Mouse (Mus musculus) limb, embryonic 10.5 days (tissue): ENCODE measurements at regions not wholly inside any gene's neighbourhood (a gene's known extent, or its start where the extent isn't known, plus 50 kb on each side); places are given as distances from the start of the nearest gene placed in this dataset.

Experiments used
- DNase-seq: peaks from one replicate; pipeline ENCODE4 v3.0.0-alpha.2; 2017; ENCODE audit warnings: low spot score
- H3K27ac ChIP-seq: fragments of 300-500 bp; sonication (generic); 2 replicates; pipeline ENCODE4 v1.5.1; 2016; ENCODE audit warnings: mild to moderate bottlenecking
- H3K27me3 ChIP-seq: fragments of 300-500 bp; sonication (generic); 2 replicates; pipeline ENCODE4 v1.6.1; 2016; ENCODE audit warnings: low read depth, mild to moderate bottlenecking; ENCODE audit not compliant: poor library complexity, severe bottlenecking
- H3K36me3 ChIP-seq: fragments of 300-500 bp; sonication (generic); 2 replicates; pipeline ENCODE4 v1.6.1; 2016; ENCODE audit warnings: mild to moderate bottlenecking, moderate library complexity
- H3K4me1 ChIP-seq: fragments of 300-500 bp; sonication (generic); 2 replicates; pipeline ENCODE4 v1.6.1; 2016
- H3K4me3 ChIP-seq: fragments of 300-500 bp; sonication (generic); 2 replicates; pipeline ENCODE4 v1.5.1; 2016; ENCODE audit warnings: mild to moderate bottlenecking, moderate library complexity
- H3K9me3 ChIP-seq: fragments of 300-500 bp; sonication (generic); replicated peaks from 2 replicates; pipeline ENCODE4 v1.6.1; 2016; ENCODE audit warnings: mild to moderate bottlenecking
- WGBS: fragments of 180-500 bp; shearing (Covaris S2); methylation state at CpG from one replicate; pipeline ENCODE4 v1.1.7; 2016; 5-methylcytosine and 5-hydroxymethylcytosine counted together

DNA sequence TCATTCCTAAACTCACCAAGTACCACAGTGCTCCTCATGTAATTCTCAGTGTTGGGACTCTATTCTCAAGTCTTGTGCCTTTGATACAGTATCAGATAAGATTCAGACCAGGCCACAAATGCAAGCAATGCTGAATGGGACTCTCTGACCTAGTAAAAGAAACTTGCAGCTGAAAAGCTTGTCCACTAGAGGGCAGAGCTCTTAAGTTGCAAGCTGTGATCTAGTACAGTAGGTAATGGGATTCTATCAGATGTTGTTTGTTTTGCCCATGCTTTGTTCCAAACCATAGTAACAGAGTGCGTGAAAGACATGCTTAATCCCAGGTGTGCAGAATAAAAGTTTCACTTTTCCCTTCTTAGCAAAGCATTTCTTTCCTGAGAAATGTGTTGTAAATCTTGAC lies 383.2 kb upstream of the Chrm2 start:
- no peaks in the 10 kb centered on the region for H3K27me3 ChIP-seq
- no peak overlapping the region for H3K4me3 ChIP-seq
- H3K9me3 ChIP-seq: no peaks in the 10 kb centered on the region
- DNase-seq: no peak
- no peaks in the 10 kb centered on the region for H3K4me1 ChIP-seq
- no peaks in the 10 kb centered on the region for H3K36me3 ChIP-seq
- H3K27ac ChIP-seq: no peak overlapping the region
- WGBS: 59% methylated on average over 1 of the region's 1 CpGs

DNA sequence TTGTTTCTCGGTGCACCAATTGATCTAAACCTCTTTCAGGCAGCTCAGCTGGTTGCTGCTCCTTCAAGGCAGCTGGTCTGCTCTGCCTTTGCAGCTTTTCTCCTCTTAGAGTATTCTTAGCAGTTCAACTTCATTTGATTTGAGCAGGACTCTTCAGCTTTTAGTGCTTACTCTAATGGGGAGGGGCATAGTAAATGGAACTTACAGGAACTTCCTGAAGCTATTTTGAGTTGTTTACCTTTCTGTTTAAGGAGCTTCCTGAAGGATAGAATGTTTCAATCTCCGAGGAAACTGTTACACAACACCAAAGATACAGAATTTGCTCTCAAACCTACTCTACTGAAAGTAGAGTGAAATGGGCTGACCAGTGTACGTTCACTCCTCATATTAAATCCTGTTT lies 385.8 kb upstream of the Chrm2 start:
- H3K4me1 ChIP-seq: no peaks in the 10 kb centered on the region
- H3K27ac ChIP-seq: no peak overlapping the region
- no peak overlapping the region for H3K4me3 ChIP-seq
- no peaks in the 10 kb centered on the region for H3K27me3 ChIP-seq
- no peaks in the 10 kb centered on the region for H3K9me3 ChIP-seq
- DNase-seq: no peak
- H3K36me3 ChIP-seq: no peaks in the 10 kb centered on the region
- 78% methylated on average over 3 of the region's 3 CpGs for WGBS

DNA sequence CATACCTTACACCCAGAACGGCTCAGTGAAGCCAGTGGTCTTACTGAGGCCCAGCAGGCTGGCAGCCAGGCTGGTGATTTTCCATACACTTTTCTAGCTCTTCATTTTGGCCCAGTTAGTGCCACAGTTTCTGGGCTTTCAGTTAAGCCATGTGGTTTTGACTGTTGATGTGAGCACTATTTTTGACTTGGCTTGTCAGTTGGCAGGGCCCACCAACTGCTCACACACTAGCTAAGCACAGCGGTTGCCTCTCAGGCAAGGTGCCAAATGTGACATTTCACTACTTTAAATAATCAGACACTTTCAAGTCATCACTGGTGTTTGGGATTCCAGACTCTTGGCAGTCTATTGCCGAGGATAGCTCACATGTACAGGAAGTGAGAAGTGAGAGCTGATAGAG lies 399.0 kb upstream of the Chrm2 start:
- no peak for DNase-seq
- H3K27me3 ChIP-seq: no peaks in the 10 kb centered on the region
- no peaks in the 10 kb centered on the region for H3K9me3 ChIP-seq
- H3K4me3 ChIP-seq: no peak overlapping the region
- H3K36me3 ChIP-seq: no peaks in the 10 kb centered on the region
- no peak overlapping the region for H3K27ac ChIP-seq
- WGBS: 76% methylated on average over 3 of the region's 3 CpGs
- no peaks in the 10 kb centered on the region for H3K4me1 ChIP-seq

DNA sequence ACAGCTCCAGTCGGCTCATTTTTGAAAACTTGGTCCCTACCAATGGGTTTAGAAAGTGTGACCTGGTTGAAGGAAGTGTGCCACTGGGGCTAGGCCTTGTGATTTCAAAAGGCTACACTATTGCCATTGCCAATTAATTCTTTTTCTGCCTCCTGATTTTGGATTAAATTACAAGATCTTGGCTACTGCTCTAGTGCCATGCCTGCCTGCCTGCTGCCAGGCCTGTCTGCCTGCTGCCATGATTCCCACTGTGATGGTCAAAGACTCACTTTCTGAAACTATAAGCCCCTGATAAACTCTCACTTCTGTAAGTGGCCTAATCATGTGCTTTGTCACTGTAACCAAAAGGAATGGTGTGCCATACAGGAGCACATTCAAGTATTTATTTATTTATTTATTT lies 400.4 kb upstream of the Mtpn start:
- Histone ChIP-seq H3K27me3 (no peaks in the 10 kb centered on the region), H3K4me3 (no peak overlapping the region), H3K9me3 (no peaks in the 10 kb centered on the region), H3K27ac (no peak overlapping the region), H3K36me3 (no peaks in the 10 kb centered on the region), H3K4me1 (no peaks in the 10 kb centered on the region)
- WGBS: 93% methylated on average over 1 of the region's 1 CpGs
- DNase-seq: no peak

DNA sequence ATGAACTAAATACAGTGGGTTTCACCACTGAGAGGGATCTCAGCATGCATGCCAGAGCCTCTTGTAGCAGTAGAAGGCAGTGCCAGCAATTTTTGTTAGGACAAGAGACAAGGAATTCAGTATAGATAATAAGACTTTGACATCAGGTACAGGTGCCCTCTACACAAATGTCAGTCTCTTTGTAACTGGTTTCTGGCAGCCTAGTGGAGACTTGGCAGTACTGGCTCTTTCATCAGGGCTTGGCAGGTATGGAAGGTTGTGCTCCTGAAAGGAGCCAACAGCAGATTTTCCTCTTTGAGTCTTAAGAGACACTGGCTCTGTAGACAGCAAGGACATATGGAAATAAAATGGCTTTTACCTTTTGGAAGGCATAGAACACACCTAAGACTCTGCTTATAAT lies 384.5 kb upstream of the Mtpn start:
- no peaks in the 10 kb centered on the region for H3K9me3 ChIP-seq
- no peaks in the 10 kb centered on the region for H3K36me3 ChIP-seq
- no peak for DNase-seq
- no peak overlapping the region for H3K27ac ChIP-seq
- H3K4me3 ChIP-seq: no peak overlapping the region
- H3K27me3 ChIP-seq: no peaks in the 10 kb centered on the region
- H3K4me1 ChIP-seq: no peaks in the 10 kb centered on the region

DNA sequence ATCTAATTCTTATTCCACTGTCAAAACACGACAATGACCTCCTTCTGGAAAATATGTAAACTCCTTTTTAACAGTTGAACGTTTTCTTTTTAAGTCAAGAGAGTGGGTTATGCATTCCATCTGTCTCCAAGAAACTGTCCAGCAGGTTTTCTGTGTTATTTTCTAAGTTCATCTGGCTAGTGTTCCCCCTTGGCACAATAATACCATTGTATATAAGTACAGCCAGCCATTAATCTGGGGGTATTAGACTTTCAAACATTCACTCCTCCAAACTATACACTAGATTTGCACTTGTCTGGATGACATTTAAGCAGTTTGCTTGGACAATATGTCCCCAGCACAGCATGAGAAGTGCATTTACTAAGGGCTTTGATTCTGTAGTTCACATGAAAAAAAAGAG lies 358.3 kb upstream of the Mtpn start:
- Histone ChIP-seq H3K4me1 (no peaks in the 10 kb centered on the region), H3K4me3 (no peak overlapping the region), H3K27me3 (no peaks in the 10 kb centered on the region), H3K36me3 (no peaks in the 10 kb centered on the region), H3K9me3 (no peaks in the 10 kb centered on the region), H3K27ac (no peak overlapping the region)
- DNase-seq: no peak
- 73% methylated on average over 2 of the region's 2 CpGs for WGBS

DNA sequence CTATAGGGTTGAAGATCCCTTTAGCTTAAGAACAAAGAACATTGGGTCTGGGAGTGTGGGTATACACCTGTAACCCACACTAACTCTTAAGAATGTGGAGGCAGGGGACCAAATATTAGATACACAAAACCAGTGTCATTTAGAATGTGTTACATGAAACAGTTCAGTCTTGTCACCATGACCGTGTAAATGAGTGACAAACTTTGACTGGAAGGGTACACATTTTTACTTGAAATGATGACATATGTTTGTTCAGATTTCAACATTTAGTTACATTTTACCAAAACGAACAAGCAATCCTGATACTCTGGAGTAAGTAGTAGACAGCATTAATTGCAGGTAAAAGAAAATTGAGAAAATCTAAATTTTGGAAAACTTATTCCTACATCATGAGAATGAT lies 356.0 kb upstream of the Mtpn start:
- H3K4me3 ChIP-seq: no peak overlapping the region
- H3K27ac ChIP-seq: no peak overlapping the region
- H3K36me3 ChIP-seq: no peaks in the 10 kb centered on the region
- DNase-seq: no peak
- no peaks in the 10 kb centered on the region for H3K9me3 ChIP-seq
- WGBS: 97% methylated on average over 2 of the region's 2 CpGs
- no peaks in the 10 kb centered on the region for H3K27me3 ChIP-seq
- no peaks in the 10 kb centered on the region for H3K4me1 ChIP-seq

DNA sequence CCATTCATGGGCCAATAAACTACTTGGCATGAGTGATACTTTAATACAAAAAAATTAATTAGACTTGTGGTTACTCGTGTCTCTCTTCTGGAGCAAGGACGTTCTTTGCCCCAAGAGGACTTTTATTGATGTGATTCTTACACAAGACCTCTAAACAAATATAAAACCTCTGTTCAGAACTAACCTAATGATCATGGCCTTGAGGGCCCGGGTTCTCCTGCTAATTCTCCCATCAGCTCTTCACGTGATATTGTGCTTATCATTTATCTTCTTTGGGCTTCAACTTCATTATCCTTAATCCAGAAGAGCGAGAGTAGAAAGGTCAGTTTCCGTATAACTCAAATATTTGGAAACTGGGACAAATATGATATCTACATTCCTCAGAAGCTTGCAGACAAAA lies 335.0 kb upstream of the Mtpn start:
- no peak overlapping the region for H3K4me3 ChIP-seq
- H3K27ac ChIP-seq: no peak overlapping the region
- no peaks in the 10 kb centered on the region for H3K4me1 ChIP-seq
- no peaks in the 10 kb centered on the region for H3K27me3 ChIP-seq
- no peak for DNase-seq
- H3K36me3 ChIP-seq: no peaks in the 10 kb centered on the region
- no peaks in the 10 kb centered on the region for H3K9me3 ChIP-seq
- 90% methylated on average over 6 of the region's 6 CpGs for WGBS

DNA sequence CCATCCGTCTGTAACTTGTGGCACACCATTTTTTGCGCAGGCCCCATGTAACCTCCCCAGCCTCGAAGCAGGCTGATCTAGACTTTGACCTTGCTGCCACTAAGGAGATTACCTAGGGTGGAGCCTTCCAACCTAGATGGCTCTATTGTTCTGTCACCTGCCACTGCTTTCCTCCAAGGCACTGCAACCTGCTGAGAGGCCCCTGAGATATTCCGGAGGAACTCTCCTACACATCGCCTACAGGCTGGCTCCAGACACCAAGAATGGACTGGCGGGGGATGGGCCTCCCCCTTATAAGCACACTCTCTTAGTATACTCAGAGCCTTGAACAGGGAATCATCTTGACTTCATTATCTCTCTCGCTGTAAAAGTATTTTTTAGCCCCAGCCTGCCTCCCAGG lies 331.7 kb upstream of the Mtpn start:
- no peak for DNase-seq
- no peaks in the 10 kb centered on the region for H3K36me3 ChIP-seq
- no peaks in the 10 kb centered on the region for H3K4me1 ChIP-seq
- H3K27ac ChIP-seq: no peak overlapping the region
- no peak overlapping the region for H3K4me3 ChIP-seq
- no peaks in the 10 kb centered on the region for H3K9me3 ChIP-seq
- H3K27me3 ChIP-seq: no peaks in the 10 kb centered on the region
- 72% methylated on average over 7 of the region's 7 CpGs for WGBS

DNA sequence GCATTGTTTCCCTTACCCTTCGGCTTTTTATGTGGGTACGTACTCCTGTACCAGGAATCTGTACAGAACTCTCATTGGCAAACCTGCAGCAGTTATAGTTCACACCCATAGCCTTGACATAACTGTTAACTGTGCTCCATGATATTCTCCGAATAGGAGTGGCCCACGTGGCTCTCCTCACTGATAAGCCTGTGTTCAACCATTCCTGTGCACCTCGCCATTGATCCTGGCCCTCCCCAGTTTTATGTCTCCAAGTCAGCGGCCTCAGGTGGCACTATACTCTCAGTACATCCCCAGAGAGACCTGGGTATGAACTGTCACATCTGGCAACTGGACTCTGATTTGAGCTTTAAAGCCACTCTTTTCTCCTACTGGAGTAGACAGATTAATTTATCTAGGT lies 324.5 kb upstream of the Mtpn start:
- no peak overlapping the region for H3K4me3 ChIP-seq
- no peak overlapping the region for H3K27ac ChIP-seq
- H3K4me1 ChIP-seq: no peaks in the 10 kb centered on the region
- no peaks in the 10 kb centered on the region for H3K27me3 ChIP-seq
- H3K9me3 ChIP-seq: no peaks in the 10 kb centered on the region
- no peak for DNase-seq
- no peaks in the 10 kb centered on the region for H3K36me3 ChIP-seq
- 85% methylated on average over 6 of the region's 6 CpGs for WGBS

DNA sequence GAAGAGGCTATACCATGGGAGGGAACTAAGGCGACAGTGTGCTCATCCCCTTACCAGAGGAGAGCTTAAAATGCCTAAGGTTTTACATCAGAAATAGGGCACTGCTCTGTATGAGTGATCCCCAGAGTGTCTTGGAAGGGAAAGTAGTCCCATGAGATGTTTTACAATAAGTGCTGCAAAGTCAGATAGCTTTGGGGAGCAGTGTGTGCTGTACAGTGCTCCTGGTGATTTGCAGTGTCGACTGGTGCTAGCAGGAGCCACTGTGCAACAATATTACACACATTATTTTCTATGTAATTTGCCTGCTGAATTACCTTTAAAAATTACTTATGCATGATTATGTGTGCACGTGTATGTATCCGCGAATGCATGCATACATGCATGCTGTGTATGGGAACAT lies 314.3 kb upstream of the Mtpn start:
- Histone ChIP-seq H3K4me1 (no peaks in the 10 kb centered on the region), H3K27ac (no peak overlapping the region), H3K36me3 (no peaks in the 10 kb centered on the region), H3K27me3 (no peaks in the 10 kb centered on the region), H3K9me3 (no peaks in the 10 kb centered on the region), H3K4me3 (no peak overlapping the region)
- WGBS: 89% methylated on average over 5 of the region's 5 CpGs
- DNase-seq: no peak

DNA sequence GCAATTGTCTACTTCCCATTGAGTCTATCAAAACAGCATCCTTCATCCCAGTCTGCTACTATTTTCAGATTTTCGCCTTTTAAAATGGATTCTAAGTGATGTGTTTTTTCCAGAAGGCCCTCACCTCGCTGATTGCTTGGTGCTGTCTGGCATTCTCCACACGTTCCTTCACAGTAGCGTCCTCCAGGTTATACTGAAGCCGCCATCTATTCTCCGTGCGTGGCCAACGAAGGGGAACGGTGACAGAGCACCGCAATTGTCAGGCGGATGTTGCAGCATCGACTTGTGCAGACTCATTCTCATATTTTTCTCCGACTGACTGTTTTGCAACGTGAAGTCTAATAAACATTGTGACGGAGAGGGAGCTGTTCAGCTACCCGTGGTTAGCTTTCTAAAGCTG lies 277.0 kb upstream of the Mtpn start:
- H3K27me3 ChIP-seq: no peaks in the 10 kb centered on the region
- WGBS: 91% methylated on average over 16 of the region's 16 CpGs
- no peak for DNase-seq
- H3K4me1 ChIP-seq: no peaks in the 10 kb centered on the region
- no peak overlapping the region for H3K4me3 ChIP-seq
- H3K36me3 ChIP-seq: no peaks in the 10 kb centered on the region
- no peak overlapping the region for H3K27ac ChIP-seq
- no peaks in the 10 kb centered on the region for H3K9me3 ChIP-seq

DNA sequence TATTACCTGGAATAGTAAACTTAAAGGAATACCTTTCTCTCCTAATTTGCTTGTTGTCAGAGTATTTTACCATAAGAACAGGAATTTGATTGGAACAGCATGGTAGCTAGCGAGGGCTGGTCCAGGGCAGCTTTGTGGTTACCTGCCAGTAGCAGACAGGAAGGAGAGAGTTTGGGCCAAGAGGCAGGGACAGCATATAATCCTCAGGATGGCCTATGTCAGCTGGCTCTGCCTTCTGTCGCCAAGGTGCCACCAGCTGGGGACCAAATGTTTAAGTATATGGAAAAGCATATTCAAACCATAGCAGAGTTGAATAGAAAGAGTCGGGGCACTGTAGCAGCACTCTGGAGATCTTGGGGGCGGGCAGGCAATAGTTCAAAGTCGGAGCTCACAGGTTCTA lies 274.8 kb upstream of the Mtpn start:
- Histone ChIP-seq H3K4me1 (no peaks in the 10 kb centered on the region), H3K27me3 (no peaks in the 10 kb centered on the region), H3K9me3 (no peaks in the 10 kb centered on the region), H3K36me3 (no peaks in the 10 kb centered on the region), H3K27ac (no peak overlapping the region), H3K4me3 (no peak overlapping the region)
- no peak for DNase-seq
- 81% methylated on average over 5 of the region's 5 CpGs for WGBS

DNA sequence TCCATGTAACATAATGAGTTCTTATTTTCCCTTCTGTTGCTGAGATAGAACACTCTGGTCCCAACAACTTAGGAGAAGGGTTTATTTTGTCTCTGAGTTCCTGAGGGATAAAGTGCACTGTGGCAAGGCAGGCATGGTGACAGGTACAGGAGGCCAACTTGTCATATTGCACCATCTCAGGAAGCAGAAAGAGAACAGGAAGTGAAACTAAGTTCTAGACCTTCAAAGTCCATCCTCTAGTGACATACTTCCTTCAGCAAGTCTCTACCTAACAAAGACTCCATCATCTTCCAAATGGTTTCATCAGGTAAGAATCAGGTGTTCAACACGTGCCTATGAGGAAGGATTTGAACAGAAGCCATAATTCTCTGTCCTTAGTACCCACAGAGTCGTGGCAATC lies 266.1 kb upstream of the Mtpn start:
- Histone ChIP-seq H3K36me3 (no peaks in the 10 kb centered on the region), H3K9me3 (no peaks in the 10 kb centered on the region), H3K4me1 (peaks cover 8% of the 10 kb centered on the region), H3K4me3 (no peak overlapping the region), H3K27me3 (no peaks in the 10 kb centered on the region), H3K27ac (no peak overlapping the region)
- 86% methylated on average over 2 of the region's 2 CpGs for WGBS
- no peak for DNase-seq

DNA sequence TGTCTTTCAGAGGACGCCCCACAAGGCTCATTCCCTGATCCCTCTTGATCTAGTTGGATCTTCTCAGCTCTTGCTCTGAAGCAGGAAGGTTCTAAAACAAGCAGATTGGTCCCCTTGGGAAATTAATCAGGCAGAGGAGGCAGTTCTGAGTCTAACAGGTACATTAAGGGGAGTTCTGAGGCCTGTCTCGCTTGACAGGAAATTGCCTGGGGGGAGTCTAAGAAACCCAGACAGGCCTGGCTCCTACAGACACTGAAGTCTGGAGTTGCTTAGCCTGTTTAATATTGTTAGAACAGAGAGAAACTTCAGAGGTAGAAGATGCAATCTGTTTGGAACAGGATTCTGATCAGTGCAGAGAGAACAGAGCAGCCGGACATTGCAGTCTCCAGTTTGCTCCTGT lies 264.4 kb upstream of the Mtpn start:
- Histone ChIP-seq H3K4me1 (peaks cover 8% of the 10 kb centered on the region), H3K9me3 (no peaks in the 10 kb centered on the region), H3K4me3 (no peak overlapping the region), H3K36me3 (no peaks in the 10 kb centered on the region), H3K27ac (peak overlapping the region; percentile 78), H3K27me3 (no peaks in the 10 kb centered on the region)
- 59% methylated on average over 3 of the region's 3 CpGs for WGBS
- peak; percentile 33 for DNase-seq
